Mouse (Mus musculus) hindbrain, embryonic 10.5 days (tissue): ENCODE measurements at regions not wholly inside any gene's neighbourhood (a gene's known extent, or its start where the extent isn't known, plus 50 kb on each side); places are given as distances from the start of the nearest gene placed in this dataset.
A peak's percentile ranks its signal among the peaks of the same experiment; 100 is the strongest.

Source experiments
- DNase-seq: peaks from one replicate; pipeline ENCODE4 v3.0.0-alpha.2; 2017; ENCODE audit warnings: low spot score
- H3K27ac ChIP-seq: fragments of 300-500 bp; sonication (generic); 2 replicates; pipeline ENCODE4 v1.5.1; 2016; ENCODE audit warnings: mild to moderate bottlenecking, moderate library complexity
- H3K27me3 ChIP-seq: fragments of 300-500 bp; sonication (generic); 2 replicates; pipeline ENCODE4 v1.6.1; 2016; ENCODE audit warnings: mild to moderate bottlenecking; ENCODE audit not compliant: poor library complexity, insufficient read depth, severe bottlenecking
- H3K36me3 ChIP-seq: fragments of 300-500 bp; sonication (generic); 2 replicates; pipeline ENCODE4 v1.6.1; 2016; ENCODE audit warnings: mild to moderate bottlenecking, moderate library complexity
- H3K4me1 ChIP-seq: fragments of 300-500 bp; sonication (generic); replicated peaks from 2 replicates; pipeline ENCODE4 v1.6.1; 2016; ENCODE audit warnings: mild to moderate bottlenecking
- H3K4me3 ChIP-seq: fragments of 300-500 bp; sonication (generic); 2 replicates; pipeline ENCODE4 v1.5.1; 2016; ENCODE audit warnings: mild to moderate bottlenecking, moderate library complexity
- H3K9me3 ChIP-seq: fragments of 300-500 bp; sonication (generic); 2 replicates; pipeline ENCODE4 v1.6.1; 2016; ENCODE audit warnings: mild to moderate bottlenecking, moderate library complexity
- WGBS: fragments of 180-500 bp; shearing (Covaris S2); methylation state at CpG from one replicate; pipeline ENCODE4 v1.1.7; 2016; 5-methylcytosine and 5-hydroxymethylcytosine counted together

DNA sequence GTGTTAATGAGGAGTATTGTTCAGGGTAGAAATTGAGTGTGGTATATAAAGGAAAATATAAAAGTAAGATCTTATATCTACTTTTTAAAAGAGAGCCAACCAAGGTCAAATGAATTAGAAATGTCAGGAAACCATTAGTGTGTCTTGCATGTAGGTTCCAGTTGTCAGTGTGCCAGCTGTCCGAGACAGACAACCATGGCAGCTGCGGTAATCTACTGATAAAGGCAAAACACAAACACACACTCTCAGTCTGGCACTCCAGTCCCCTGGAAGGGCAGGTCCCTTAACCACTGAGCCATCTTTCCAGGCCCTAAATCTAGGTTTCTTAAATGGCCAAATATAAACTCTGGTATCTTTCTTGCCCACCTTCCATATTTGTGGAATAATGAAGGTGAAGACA, 294.6 kb downstream of the Slc30a10 start:
- H3K27ac ChIP-seq: no peak overlapping the region
- no peak overlapping the region for H3K4me3 ChIP-seq
- H3K4me1 ChIP-seq: no peaks in the 10 kb centered on the region
- 76% methylated on average over 2 of the region's 2 CpGs for WGBS
- no peaks in the 10 kb centered on the region for H3K36me3 ChIP-seq
- no peaks in the 10 kb centered on the region for H3K27me3 ChIP-seq
- DNase-seq: no peak
- H3K9me3 ChIP-seq: no peaks in the 10 kb centered on the region

DNA sequence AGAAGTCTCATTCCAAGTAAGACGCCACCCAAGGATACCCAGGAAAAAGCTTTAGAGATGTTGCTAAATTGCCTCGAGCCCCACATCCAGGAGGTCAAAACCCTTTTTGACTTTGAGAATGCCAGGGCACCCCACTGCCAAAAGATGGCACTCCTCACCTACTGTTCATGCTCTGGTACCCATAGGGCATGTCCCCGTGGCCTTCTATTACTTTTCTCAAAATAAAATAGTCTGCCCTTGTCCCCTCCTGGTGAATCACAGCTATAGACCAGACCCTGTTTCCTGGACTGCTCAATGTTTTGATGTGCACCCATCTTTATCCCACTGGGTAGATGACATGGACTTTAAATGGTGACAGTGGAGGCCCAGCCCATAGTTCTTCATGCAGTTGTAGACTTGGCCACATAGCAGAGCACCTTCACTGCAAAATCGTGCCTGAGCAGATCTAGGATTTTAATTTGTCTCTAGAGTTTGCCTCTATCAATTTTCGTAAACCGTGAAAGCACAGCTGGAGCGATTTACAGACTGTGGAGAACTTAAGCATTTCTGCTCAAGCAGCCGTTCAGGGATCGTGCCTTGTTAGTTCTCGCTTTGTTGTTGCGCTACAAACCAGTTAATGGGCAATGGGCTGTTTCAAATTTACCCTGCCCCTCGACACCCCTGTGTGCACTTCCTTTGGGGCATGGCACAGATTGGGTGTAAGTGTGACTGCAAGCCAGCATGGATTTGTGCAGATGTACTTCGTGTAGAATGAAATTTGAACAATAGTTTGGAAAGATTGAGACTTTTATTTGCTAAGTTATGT, 300.0 kb downstream of the Slc30a10 start:
- WGBS: 74% methylated on average over 13 of the region's 13 CpGs
- DNase-seq: no peak

DNA sequence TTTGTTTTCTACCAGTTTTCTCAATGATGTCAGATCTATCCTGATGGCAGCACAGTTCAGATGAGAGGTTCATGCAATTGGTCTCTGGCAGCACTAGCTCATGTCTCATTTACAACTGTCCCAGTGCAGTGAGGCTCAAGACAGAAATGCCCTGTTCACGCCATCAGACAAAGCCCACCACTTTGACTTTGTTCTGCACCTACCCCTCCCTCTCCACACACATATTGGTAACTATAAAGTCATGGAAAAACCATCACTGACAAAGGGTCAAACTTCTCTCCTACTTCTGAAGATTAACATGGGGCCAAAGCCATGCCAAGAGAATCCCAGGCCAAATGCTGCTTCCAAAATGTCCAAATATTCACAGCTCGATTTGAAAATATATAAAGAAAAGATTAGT, 302.7 kb downstream of the Slc30a10 start:
- Histone ChIP-seq H3K4me1 (no peaks in the 10 kb centered on the region), H3K27me3 (no peaks in the 10 kb centered on the region), H3K9me3 (no peaks in the 10 kb centered on the region), H3K36me3 (no peaks in the 10 kb centered on the region), H3K4me3 (no peak overlapping the region), H3K27ac (no peak overlapping the region)
- 85% methylated on average over 2 of the region's 2 CpGs for WGBS
- no peak for DNase-seq

More for the DNA sequence above, 300.0 kb downstream of the Slc30a10 start:
- H3K36me3 ChIP-seq: no peaks in the 10 kb centered on the region
- no peaks in the 10 kb centered on the region for H3K9me3 ChIP-seq
- no peaks in the 10 kb centered on the region for H3K4me1 ChIP-seq
- no peak overlapping the region for H3K4me3 ChIP-seq
- no peaks in the 10 kb centered on the region for H3K27me3 ChIP-seq
- no peak overlapping the region for H3K27ac ChIP-seq

DNA sequence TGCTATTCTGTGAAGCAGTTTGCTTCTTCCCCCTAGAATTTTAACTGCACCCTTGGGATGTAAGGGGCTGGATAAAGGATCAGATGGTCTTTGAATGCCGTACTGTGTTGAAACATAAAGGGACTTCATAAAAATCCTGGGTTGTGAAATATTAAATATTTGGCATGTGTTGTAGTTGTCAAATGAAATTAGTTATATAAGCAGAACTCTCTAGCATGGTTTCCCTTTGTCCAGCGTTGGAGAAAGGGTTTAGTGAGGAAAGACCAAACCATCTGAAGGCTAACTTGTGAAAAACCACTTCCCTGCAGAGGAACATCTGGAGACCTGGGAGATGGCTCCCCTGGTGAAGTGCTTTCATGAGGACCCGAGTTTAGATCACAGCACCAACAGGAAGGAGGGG, 319.6 kb downstream of the Slc30a10 start:
- no peak overlapping the region for H3K27ac ChIP-seq
- no peak for DNase-seq
- no peak overlapping the region for H3K4me3 ChIP-seq
- no peaks in the 10 kb centered on the region for H3K4me1 ChIP-seq
- no peaks in the 10 kb centered on the region for H3K36me3 ChIP-seq
- 59% methylated on average over 3 of the region's 3 CpGs for WGBS
- H3K9me3 ChIP-seq: no peaks in the 10 kb centered on the region
- no peaks in the 10 kb centered on the region for H3K27me3 ChIP-seq

DNA sequence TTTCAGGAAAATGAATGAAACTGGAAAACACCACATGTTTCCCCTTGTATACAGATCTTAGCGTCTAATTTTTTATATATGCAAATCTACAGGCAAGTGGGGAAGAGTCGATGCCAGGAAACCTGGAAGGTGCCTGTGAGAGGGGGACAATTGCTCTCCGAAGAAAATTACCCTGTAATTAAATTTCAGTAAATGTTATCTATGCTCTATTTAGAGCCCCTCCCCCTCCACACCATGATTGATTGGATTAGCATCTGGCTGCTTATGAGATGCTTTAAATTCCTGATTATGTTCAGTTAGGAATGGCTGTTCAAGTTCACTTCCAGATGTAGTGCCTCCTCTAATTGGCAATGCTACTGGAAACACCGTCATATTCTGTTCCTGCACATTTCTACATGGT, 325.0 kb downstream of the Slc30a10 start:
- no peaks in the 10 kb centered on the region for H3K36me3 ChIP-seq
- 86% methylated on average over 4 of the region's 4 CpGs for WGBS
- H3K9me3 ChIP-seq: no peaks in the 10 kb centered on the region
- no peak overlapping the region for H3K27ac ChIP-seq
- no peaks in the 10 kb centered on the region for H3K27me3 ChIP-seq
- no peaks in the 10 kb centered on the region for H3K4me1 ChIP-seq
- H3K4me3 ChIP-seq: no peak overlapping the region
- DNase-seq: no peak

DNA sequence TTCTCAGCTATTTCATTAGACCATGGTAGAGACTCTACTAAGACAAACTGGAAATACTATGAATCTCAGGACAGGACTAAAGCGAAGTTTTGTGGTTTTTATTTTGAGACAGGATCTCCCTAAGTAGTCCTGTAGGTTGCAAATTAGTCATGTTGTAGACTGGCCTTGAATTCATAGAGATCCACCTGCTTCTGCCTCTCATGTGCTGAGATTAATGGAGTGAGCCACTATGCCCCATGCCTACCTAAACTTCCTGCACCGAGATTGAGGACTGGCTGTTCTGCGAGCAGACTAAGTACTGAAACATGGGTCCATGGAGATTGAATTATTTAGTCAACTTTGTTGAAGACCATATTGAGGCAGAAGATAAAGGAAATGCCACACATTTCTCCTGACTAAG, 315.0 kb downstream of the Lyplal1 start:
- DNase-seq: no peak
- 92% methylated on average over 3 of the region's 3 CpGs for WGBS
- Histone ChIP-seq H3K27ac (no peak overlapping the region), H3K36me3 (no peaks in the 10 kb centered on the region), H3K9me3 (no peaks in the 10 kb centered on the region), H3K27me3 (no peaks in the 10 kb centered on the region), H3K4me1 (no peaks in the 10 kb centered on the region), H3K4me3 (no peak overlapping the region)

DNA sequence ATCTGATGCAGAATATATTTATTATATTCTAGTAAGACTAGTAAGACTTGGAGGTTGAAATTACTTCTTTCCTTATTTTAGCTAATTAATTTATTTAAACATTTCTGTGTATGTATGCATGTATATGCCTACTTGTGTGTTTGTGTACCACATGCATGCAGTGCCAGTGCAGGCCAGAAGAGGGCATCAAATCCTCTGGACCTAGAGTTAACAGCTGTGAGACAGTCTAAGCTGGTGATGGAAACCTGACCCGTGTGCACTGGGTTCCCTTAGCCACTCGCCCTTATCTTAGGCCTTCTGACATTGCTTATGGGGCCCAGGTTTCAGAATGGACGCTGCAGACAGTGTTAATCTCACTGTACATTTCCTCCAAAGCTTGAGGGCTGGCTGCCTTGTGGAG, 302.2 kb downstream of the Lyplal1 start:
- 88% methylated on average over 3 of the region's 3 CpGs for WGBS
- no peaks in the 10 kb centered on the region for H3K9me3 ChIP-seq
- H3K27me3 ChIP-seq: no peaks in the 10 kb centered on the region
- DNase-seq: no peak
- H3K4me1 ChIP-seq: peaks cover 6% of the 10 kb centered on the region
- H3K4me3 ChIP-seq: no peak overlapping the region
- no peaks in the 10 kb centered on the region for H3K36me3 ChIP-seq
- H3K27ac ChIP-seq: no peak overlapping the region

DNA sequence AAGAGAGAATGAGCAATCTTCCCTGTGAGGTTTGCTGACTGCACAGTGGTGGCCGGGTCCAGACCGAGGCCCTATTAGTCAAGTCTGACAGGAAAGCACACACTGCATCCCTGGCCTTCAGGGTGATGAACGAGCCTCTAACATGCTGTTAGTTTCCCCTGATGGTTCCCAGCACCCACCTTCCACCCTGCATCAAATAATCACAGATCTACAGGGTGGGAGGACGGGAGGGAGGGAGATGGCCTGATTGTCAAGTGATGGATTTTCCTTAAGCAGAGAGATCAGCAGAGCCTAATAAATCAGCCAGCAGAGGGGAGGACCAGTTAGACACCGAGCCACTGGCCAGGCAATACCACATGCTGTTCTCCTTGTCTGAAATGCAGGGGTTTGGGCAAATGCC, 298.1 kb downstream of the Lyplal1 start:
- Histone ChIP-seq H3K4me1 (peaks cover 6% of the 10 kb centered on the region), H3K4me3 (no peak overlapping the region), H3K27me3 (no peaks in the 10 kb centered on the region), H3K36me3 (no peaks in the 10 kb centered on the region), H3K9me3 (no peaks in the 10 kb centered on the region), H3K27ac (peak overlapping the region; percentile 53; the same call in 1 of the 2 replicates)
- 34% methylated on average over 5 of the region's 5 CpGs for WGBS
- peak; percentile 15 for DNase-seq

DNA sequence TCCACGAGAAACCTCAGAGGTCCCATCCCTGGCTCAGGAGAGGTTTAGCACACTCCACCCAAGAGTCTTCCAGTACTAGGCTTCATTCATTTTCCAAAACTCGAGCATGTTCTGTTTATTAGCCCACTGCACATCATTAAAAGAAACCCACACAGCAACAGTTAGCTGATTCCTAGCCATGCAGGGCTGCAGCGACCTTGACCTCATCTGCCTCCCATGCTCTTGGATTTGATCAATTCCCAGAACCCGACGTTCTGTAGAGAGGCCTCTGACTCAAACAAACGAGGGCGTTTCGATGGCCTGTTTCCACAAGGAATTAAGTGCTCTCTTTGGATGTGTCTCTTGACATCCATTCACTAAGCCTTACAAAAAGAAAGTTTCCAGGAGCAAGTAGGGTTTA, 294.9 kb downstream of the Lyplal1 start:
- Histone ChIP-seq H3K27me3 (no peaks in the 10 kb centered on the region), H3K9me3 (no peaks in the 10 kb centered on the region), H3K36me3 (no peaks in the 10 kb centered on the region), H3K4me1 (peaks cover 6% of the 10 kb centered on the region), H3K4me3 (no peak overlapping the region), H3K27ac (no peak overlapping the region)
- DNase-seq: no peak
- 80% methylated on average over 8 of the region's 8 CpGs for WGBS

DNA sequence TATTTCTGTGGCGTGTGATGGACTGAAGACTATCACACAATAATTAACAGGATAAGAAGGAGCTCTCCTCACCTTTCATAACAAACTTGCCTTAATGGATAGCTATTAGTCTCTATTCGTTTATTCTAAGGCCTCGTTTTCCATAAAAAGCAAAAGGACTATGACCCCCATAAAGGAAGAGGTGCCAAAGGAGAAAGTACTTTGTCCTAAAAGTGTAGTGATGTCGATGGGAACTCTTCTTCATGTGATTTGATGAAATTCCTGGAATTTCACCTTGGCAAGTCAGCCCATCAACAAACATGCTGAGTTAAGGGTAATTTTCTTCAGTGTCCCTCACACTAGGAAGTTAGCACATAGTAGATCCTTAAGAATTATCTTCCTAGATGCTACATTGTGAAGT, 293.9 kb downstream of the Lyplal1 start:
- H3K4me1 ChIP-seq: peaks cover 6% of the 10 kb centered on the region
- H3K4me3 ChIP-seq: no peak overlapping the region
- no peak overlapping the region for H3K27ac ChIP-seq
- WGBS: 91% methylated on average over 4 of the region's 4 CpGs
- no peaks in the 10 kb centered on the region for H3K36me3 ChIP-seq
- no peak for DNase-seq
- H3K27me3 ChIP-seq: no peaks in the 10 kb centered on the region
- no peaks in the 10 kb centered on the region for H3K9me3 ChIP-seq

DNA sequence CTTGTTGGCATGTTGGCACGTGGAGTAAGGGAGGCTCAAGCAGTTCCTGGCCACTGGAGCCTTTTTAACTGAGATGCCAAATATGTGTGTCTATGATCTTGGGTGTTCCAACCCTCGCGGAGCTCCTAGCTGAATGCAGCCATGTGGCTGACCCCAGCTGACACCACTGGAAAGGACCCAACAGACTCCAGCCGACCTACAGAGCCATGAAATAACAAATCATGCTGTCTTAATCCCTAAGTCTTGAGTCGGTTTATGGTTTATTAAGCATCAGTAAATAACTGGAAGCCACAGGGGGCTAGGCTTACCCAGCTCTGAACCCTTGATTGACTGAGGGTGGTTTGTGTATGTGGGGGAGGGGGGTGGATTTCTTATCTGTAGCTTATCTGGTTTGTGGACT, 293.2 kb downstream of the Lyplal1 start:
- Histone ChIP-seq H3K27ac (no peak overlapping the region), H3K4me3 (no peak overlapping the region), H3K9me3 (no peaks in the 10 kb centered on the region), H3K4me1 (peaks cover 5% of the 10 kb centered on the region), H3K36me3 (no peaks in the 10 kb centered on the region), H3K27me3 (no peaks in the 10 kb centered on the region)
- no peak for DNase-seq
- WGBS: 56% methylated on average over 5 of the region's 5 CpGs

DNA sequence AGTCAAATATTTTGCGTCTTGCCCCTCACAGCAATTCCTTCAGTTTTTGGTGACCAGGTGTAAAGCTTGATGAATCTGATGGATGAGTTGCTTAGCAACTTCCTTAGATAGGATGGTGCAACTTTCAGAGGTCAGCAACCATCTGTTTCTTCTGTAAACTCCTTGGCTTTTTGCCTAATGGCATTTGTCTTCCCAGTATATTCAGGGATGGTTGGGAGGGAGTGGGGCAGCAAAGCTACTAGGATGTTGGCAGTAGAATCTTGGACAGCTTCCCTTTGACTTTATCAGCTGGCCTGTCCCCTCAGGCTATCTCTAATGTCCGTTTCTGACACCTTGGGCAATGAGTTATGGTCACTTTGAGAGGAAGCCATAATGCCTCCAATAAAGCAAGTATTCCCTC, 289.1 kb downstream of the Lyplal1 start:
- no peak for DNase-seq
- WGBS: 86% methylated on average over 2 of the region's 2 CpGs
- Histone ChIP-seq H3K4me3 (no peak overlapping the region), H3K27ac (no peak overlapping the region), H3K27me3 (no peaks in the 10 kb centered on the region), H3K36me3 (no peaks in the 10 kb centered on the region), H3K4me1 (no peaks in the 10 kb centered on the region), H3K9me3 (no peaks in the 10 kb centered on the region)

DNA sequence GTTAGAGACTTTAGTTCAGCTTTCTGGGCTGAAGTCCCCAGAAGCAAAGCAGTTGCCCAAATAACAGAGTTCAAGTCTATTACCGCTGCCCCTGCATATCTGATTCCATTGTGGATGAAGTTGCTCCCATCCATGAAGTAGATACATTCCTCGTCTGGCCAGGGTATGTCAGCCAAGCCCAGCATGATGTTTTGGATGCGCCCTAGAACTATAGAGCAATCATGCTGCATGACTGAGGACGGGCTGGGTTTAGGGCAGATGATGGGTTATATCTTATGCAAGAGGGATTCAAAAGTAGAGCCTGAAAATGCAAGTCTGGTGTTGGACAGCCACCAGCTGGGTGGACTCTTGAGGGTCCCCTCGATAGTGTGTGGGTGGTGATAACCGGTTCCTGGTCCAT, 288.6 kb downstream of the Lyplal1 start:
- no peaks in the 10 kb centered on the region for H3K27me3 ChIP-seq
- H3K27ac ChIP-seq: no peak overlapping the region
- H3K4me3 ChIP-seq: no peak overlapping the region
- H3K36me3 ChIP-seq: no peaks in the 10 kb centered on the region
- H3K9me3 ChIP-seq: no peaks in the 10 kb centered on the region
- no peak for DNase-seq
- H3K4me1 ChIP-seq: no peaks in the 10 kb centered on the region
- 89% methylated on average over 6 of the region's 6 CpGs for WGBS

DNA sequence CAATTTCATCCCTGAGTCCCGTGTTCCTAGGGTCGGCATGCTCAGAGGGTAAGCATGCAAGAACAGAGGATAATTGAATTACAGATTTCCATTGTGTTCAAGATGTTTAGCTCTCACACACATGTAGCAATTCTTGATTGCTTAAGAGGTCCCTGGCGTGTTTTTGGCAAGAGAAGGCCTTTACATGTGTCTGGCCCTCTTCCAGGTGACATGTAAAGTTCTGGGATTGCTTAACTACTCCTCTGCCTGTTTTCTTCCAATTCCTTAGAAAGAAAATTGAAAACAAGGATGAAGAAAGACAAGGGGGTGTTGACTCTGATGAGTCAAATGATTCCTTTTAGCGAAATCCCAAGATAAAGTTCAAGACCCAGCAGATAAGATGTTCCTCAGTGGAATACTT, 285.1 kb downstream of the Lyplal1 start:
- Histone ChIP-seq H3K27me3 (no peaks in the 10 kb centered on the region), H3K9me3 (no peaks in the 10 kb centered on the region), H3K27ac (no peak overlapping the region), H3K4me3 (no peak overlapping the region), H3K4me1 (no peaks in the 10 kb centered on the region), H3K36me3 (no peaks in the 10 kb centered on the region)
- DNase-seq: no peak
- 86% methylated on average over 4 of the region's 4 CpGs for WGBS
